Mouse (Mus musculus): Measurements from ENCODE around the gene Styk1.

Gene Styk1

DNA sequence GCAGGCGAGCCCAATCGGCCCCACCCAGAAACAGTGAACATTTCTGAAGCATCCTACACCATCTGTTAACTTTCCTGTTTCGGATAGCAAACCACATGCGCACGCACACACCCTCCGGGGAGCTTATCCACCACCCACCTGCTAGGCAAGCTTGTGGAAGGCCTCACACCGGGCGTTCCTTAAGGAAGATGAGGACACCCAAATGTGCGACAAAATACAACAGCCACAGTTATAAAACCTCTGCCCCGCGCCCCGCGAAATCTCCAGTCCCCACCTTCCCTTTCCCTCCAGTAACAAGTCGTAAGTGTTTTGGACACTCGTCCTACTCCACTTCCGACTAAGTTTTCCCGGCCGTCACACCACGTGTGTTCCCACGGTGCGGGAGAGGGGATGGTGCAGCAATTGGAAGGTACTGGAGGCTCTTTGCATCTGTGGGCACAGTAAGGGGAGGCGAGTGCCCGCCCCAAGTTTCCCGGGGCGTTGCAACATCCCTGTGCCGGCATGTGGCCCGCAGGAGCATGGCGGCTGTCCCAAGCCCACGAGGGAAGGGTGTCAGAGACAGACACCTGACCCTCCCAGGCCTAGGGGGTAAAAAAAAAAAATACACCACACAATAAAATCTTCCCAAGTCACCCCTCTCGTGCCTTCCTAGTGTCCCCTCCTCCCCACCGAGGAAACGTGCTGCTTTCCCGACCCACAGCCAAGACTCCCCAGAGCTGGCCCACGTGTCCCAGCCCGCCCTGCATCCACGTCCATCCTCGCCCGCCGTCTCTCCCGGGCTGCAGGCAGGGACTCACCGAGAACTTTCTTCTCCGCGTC is 34.0 kb upstream of the Styk1 start:
- Histone ChIP-seq H3K4me1 (replicated peaks; ENCODE audit: low read depth, low read length) (peaks cover 58% of the 10 kb centered on the region), H3K27me3 (ENCODE audit: insufficient read depth, low read length) (no peaks in the 10 kb centered on the region), H3K9me3 (ENCODE audit: low read length) (0 out of 2 replicates have a peak, but pooled peaks cover 5% of the 10 kb centered on the region), H3K4me3 (replicated peaks; ENCODE audit: low read length) (peak overlapping the region; percentile 89), H3K36me3 (ENCODE audit: insufficient read depth, low read length) (peaks cover 31% of the 10 kb centered on the region)
- TF ChIP-seq CTCF (conservative IDR thresholded peaks at IDR 0.05; ENCODE audit: low read length) (no peak), NANOG (IDR thresholded peaks at IDR 0.05; ENCODE audit: borderline replicate concordance, low read length) (no peak), POU5F1 (IDR thresholded peaks at IDR 0.05; ENCODE audit: borderline replicate concordance, low read length) (no peak)

DNA sequence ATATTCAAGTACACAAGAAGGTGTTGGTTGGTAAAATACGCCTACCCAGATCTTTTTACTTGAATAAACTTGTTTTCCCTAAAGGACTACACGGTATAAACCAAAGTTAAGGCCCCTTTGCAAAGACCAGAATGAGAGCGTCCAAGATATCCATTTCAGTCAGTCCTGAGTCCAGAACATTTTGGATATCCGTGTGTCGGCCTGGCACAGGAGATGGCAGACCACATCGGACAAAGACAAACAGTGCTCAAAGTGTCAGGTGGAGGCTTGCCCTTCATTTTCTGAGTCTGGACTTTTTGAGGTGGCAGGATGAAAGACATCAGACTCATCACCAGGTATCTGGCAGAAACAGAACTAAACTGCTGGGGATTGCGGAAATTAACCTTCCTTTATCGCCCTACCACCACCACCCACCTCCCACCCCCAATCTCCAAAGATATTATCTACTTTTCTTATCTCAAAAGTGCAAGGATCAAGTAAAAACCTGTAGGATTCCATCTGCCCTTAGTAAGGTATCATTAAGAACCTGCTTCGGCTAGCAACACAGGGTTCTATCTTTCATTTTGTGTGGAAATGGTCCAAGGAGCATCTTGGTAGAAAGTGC is 33.1 kb upstream of the Styk1 start:
- Histone ChIP-seq H3K36me3 (ENCODE audit: insufficient read depth, low read length) (peaks cover 37% of the 10 kb centered on the region), H3K4me1 (replicated peaks; ENCODE audit: low read depth, low read length) (peaks cover 63% of the 10 kb centered on the region), H3K27me3 (ENCODE audit: insufficient read depth, low read length) (no peaks in the 10 kb centered on the region), H3K4me3 (replicated peaks; ENCODE audit: low read length) (peak overlapping the region; percentile 89), H3K9me3 (ENCODE audit: low read length) (0 out of 2 replicates have a peak, but pooled peaks cover 5% of the 10 kb centered on the region)
- no peak for TF ChIP-seq POU5F1 (IDR thresholded peaks at IDR 0.05; ENCODE audit: borderline replicate concordance, low read length)
- no peak for TF ChIP-seq NANOG (IDR thresholded peaks at IDR 0.05; ENCODE audit: borderline replicate concordance, low read length)

DNA sequence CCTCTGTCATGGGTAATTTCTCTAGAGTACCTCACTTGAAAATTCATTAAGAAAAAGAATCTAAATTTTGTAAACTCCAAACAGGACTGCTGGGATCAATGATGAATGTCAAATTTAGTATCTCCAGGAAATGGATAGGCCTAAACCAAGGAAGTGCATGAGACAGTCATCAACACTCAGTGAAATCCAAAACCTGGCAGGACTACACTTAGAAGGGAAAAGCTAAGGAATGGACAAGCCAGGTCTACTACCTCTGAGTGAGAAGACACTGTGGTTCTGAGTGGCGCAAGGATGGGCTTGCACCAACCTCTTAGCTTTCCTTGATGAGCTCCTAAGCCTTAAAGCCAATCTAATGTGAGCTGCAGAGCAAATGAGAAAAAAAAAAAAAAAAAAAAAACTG is 32.1 kb upstream of the Styk1 start:
- TF ChIP-seq POU5F1 (IDR thresholded peaks at IDR 0.05; ENCODE audit: borderline replicate concordance, low read length) (no peak), NANOG (IDR thresholded peaks at IDR 0.05; ENCODE audit: borderline replicate concordance, low read length) (no peak), CTCF (conservative IDR thresholded peaks at IDR 0.05; ENCODE audit: low read length) (no peak)
- no peaks in the 10 kb centered on the region for H3K27me3 ChIP-seq (ENCODE audit: insufficient read depth, low read length)
- peaks cover 47% of the 10 kb centered on the region for H3K36me3 ChIP-seq (ENCODE audit: insufficient read depth, low read length)
- H3K4me1 ChIP-seq (replicated peaks; ENCODE audit: low read depth, low read length), result peaks cover 73% of the 10 kb centered on the region
- H3K4me3 ChIP-seq (replicated peaks; ENCODE audit: low read length), result peak overlapping the region; percentile 89
- H3K9me3 ChIP-seq (ENCODE audit: low read length), result 0 out of 2 replicates have a peak, but pooled peaks cover 5% of the 10 kb centered on the region

DNA sequence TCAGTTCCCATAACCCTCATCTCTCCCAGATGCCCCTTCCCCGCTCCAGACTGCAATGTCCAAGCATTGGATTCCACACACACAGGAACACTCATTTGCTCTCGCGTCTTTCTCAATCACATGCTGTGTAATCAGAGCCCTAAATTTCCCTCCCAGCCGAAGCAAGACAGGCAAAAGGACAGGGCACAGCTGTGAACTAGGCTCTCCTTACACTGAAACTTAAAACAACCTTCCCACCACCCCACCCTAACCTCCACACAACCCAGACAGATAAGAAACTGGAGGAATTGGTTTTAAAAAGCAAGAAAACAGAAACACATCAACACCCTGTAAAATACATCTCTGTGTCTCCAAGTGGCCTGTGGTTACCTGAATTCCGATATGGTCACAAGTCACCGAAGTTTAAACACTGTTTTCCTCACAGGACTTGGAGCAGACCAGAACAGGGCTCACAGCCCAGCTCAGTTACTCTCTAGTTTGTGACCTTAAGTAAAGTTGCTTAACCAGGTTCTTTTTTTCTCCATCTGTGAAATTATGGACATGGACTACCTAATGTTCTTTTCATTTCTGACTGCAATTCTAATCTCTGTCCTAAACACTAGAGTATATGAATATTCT is 30.4 kb upstream of the Styk1 start:
- H3K9me3 ChIP-seq (ENCODE audit: low read length), result no peaks in the 10 kb centered on the region
- TF ChIP-seq NANOG (IDR thresholded peaks at IDR 0.05; ENCODE audit: borderline replicate concordance, low read length) (no peak), CTCF (conservative IDR thresholded peaks at IDR 0.05; ENCODE audit: low read length) (no peak), POU5F1 (IDR thresholded peaks at IDR 0.05; ENCODE audit: borderline replicate concordance, low read length) (no peak)
- peaks cover 64% of the 10 kb centered on the region for H3K36me3 ChIP-seq (ENCODE audit: insufficient read depth, low read length)
- H3K4me1 ChIP-seq (replicated peaks; ENCODE audit: low read depth, low read length), result peaks cover 79% of the 10 kb centered on the region
- peak overlapping the region; percentile 89 for H3K4me3 ChIP-seq (replicated peaks; ENCODE audit: low read length)
- H3K27me3 ChIP-seq (ENCODE audit: insufficient read depth, low read length), result no peaks in the 10 kb centered on the region

DNA sequence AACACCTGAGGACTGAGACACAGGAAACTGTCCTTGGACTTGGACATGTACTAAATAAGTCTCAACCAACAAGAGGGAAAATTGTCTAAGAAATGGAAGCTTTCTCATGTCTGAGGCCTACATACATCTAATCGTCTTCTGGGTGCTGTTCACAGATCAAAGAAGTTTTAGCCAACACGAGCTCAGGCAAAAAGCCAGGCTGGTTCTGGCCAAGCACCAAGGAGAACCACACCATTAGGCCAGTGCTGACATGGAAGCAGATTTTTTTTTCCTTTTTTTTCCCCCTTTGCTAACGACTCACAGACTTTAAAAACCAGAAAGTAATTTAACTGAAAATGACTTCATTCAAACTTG is 29.6 kb upstream of the Styk1 start:
- Histone ChIP-seq H3K36me3 (ENCODE audit: insufficient read depth, low read length) (peaks cover 73% of the 10 kb centered on the region), H3K27me3 (ENCODE audit: insufficient read depth, low read length) (no peaks in the 10 kb centered on the region), H3K4me3 (replicated peaks; ENCODE audit: low read length) (peak overlapping the region; percentile 89), H3K4me1 (replicated peaks; ENCODE audit: low read depth, low read length) (peaks cover 85% of the 10 kb centered on the region), H3K9me3 (ENCODE audit: low read length) (no peaks in the 10 kb centered on the region)
- TF ChIP-seq POU5F1 (IDR thresholded peaks at IDR 0.05; ENCODE audit: borderline replicate concordance, low read length) (no peak), NANOG (IDR thresholded peaks at IDR 0.05; ENCODE audit: borderline replicate concordance, low read length) (no peak), CTCF (conservative IDR thresholded peaks at IDR 0.05; ENCODE audit: low read length) (no peak)

DNA sequence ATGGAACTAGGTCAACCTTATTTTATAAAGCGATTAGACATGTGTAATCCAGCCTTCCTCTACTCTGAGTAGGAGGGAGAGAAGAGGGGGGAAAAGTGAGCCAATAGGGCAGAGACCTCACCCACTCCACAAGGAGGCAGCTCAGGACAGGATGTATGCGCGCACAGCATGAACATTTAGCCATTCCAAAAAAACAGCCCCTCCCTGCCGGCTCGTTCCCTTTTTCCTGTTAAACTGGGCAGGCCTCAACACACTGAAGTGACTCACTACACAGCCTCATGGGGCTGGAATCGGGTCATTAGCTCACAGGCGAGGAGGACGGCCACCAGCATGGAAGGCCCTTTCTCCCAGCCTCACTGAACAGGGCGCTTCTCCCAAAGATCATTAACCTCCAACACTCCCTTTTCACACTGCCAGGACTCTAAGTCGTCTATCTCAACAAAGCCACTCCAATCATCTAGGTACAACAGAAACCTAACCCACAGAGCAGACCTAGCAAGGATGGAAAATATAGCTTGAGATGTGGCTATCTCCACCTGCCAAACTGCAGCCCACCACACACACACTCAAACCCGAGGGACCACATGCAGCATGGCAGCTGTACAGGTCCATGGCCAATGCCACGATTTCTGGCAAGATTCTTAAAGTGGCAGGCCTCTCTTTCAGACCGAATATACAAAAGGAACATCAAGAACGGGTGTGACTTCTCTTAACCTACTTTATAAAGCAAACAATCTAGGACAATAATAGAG is 29.0 kb upstream of the Styk1 start:
- Histone ChIP-seq H3K27me3 (ENCODE audit: insufficient read depth, low read length) (no peaks in the 10 kb centered on the region), H3K36me3 (ENCODE audit: insufficient read depth, low read length) (peaks cover 78% of the 10 kb centered on the region), H3K4me3 (replicated peaks; ENCODE audit: low read length) (peak overlapping the region; percentile 89), H3K4me1 (replicated peaks; ENCODE audit: low read depth, low read length) (peaks cover 90% of the 10 kb centered on the region), H3K9me3 (ENCODE audit: low read length) (no peaks in the 10 kb centered on the region)
- TF ChIP-seq NANOG (IDR thresholded peaks at IDR 0.05; ENCODE audit: borderline replicate concordance, low read length) (no peak), POU5F1 (IDR thresholded peaks at IDR 0.05; ENCODE audit: borderline replicate concordance, low read length) (no peak), CTCF (conservative IDR thresholded peaks at IDR 0.05; ENCODE audit: low read length) (no peak)

DNA sequence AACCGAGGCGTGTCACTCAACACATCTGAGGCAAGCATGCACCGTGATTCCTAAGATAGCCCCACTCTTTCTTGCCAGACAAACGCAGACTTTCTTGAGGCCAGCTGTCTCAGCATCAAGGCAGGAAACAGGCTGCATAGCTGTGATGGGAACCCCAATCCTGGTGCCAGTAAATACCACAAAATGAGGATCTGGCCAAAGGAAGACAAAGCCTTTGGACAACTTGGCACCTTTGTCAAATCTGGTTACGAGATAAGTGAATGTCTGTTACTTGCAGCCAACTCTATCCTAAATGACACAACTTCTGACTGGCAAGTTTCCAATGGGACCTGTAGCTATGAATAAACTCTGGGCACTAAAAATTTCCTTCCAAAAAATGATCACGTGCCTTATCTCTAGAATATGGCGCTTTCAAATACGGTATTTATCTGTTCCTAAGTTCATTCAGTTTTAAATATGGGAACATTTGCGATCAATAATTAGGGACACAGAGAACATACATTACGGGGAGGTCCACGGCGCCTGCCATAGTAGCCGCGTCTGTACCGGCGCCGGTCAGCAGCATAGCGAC is 25.5 kb upstream of the Styk1 start:
- Histone ChIP-seq H3K4me3 (replicated peaks; ENCODE audit: low read length) (no peak overlapping the region), H3K27me3 (ENCODE audit: insufficient read depth, low read length) (no peaks in the 10 kb centered on the region), H3K36me3 (ENCODE audit: insufficient read depth, low read length) (peaks cover 90% of the 10 kb centered on the region)

More for the DNA sequence above, 25.5 kb upstream of the Styk1 start:
- peaks cover 96% of the 10 kb centered on the region for H3K4me1 ChIP-seq (replicated peaks; ENCODE audit: low read depth, low read length)
- H3K9me3 ChIP-seq (ENCODE audit: low read length), result no peaks in the 10 kb centered on the region
- TF ChIP-seq NANOG (IDR thresholded peaks at IDR 0.05; ENCODE audit: borderline replicate concordance, low read length) (no peak), POU5F1 (IDR thresholded peaks at IDR 0.05; ENCODE audit: borderline replicate concordance, low read length) (no peak), CTCF (conservative IDR thresholded peaks at IDR 0.05; ENCODE audit: low read length) (no peak)
